Mouse (Mus musculus): ENCODE results near the gene Ola1.

The Ola1 gene

DNA sequence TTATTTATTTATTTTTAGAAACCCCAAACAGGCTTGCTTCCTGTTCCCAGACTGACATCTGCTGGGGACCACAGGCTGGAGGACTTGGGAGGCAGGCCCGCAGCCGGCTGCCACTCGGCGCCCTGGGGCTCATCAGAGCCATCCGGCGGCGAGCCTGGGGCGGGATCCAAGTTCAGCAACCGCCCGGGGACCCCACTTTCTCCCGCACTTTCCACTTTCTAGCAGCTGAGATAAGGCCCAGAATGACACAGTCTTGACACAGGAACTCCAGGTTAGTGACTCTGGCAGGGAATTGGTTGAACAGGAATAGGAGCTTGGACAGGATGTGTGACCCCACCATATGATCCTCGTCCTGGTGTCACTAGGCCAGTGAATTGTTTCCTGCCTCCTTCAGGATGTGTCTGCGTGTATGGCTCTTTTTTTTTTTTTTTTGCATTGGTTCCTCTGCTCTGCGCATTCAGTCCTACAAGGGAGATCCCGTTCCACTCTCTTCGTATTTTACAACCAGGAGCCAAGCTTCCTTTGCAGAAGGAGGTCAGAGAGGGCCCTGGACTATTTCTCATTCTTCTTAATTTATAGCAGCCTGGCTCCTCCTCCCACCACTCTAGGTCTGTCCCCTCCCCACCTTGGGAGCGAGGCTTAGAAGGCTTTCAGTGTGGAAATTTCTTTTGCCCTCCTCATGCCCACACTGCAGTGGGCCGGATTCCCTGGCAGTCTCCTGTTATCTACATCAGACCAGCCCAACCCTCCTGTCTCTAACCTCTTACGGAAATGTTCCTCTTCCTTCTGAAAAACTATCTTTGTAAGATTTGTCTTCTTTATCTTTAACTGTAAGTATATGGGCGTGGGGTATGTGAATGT, 152.2 kb downstream of the Ola1 start:
- no peak for DNase-seq (ENCODE audit: low spot score in 2 of 2)

DNA sequence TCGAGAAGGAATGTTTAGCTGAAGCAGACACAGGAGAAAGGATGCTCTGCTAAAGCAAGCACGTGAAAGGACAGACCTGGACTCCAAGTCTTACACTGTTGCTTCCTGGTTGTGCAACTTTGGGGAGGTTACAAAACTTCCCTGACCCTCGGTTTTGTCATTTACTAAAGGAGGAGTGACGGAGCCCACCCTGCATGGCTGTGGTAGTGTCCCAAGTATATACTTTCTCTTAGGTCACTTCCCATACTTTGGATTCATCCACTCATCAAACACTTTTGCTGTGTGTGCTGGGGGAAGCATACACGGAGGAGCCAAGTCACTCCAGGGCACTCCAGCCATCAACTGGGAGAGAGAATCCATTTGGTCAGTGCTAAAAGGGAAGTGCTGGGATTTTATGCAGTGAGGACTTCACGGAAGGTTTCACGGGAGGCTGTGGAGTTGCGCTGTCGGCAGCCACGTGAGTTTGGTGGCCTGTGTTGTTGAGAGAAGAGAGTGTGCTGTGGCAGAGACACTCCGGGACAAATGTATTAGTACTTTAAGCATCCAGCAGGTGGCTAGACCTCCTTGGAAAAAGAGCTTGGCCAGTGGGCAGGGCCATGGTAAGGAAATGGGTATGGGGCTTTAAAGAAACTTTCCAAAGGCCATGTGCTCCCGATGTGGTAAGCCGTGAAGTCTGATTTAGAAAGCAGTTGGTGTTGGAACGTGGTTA, 154.7 kb downstream of the Ola1 start:
- DNase-seq (ENCODE audit: low spot score in 2 of 2): no peak

DNA sequence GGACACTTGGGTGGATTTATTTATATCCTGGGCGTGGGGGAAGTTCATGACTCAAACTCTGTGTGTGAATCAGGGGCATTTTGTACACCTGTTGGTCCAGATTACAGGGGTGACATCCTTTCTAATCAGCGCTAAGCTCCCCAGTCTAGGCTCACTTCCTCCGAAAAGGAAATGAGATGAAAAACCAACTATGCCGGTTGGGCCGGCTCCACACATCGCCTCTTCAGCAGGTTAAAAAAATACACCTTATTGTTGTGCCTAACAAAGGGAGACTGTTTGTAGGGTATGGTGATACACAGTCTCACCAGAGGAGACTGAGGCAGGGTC, 158.5 kb downstream of the Ola1 start:
- DNase-seq (ENCODE audit: low spot score in 2 of 2): no peak

DNA sequence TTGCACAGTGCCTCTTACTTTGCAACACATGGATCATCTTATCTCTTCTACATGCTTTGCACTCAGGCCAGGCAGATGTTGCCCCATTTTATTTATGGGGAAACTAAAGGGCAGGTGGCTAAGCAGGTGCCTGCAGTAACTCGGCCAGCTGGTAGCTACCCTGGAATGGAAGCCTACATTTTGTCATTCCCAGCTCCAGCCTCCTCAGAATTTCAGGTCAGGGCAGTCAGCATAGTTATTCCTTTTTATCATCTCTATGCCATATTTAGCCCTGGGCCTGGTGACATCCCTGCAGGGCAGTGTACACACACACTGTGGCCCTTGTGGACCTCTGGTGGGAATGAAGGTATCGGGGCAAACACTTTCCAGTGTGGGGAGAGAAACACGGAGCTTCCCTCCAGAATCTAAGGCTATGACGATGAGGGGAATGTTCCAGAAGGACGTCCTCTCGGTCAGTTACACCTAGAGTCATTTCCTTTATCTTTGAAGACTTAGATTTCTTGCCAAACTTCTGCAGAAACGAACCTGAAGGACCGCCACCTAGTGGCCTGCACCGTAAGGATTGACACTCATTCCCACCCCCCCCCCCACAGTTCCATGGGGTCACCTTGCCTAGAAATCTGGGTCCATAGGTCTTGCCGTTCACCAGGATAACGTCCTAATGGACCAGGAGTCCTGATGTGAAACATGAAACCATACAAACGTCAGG, 159.0 kb downstream of the Ola1 start:
- peak in 1 of 2 experiments; percentile 57 for DNase-seq (ENCODE audit: low spot score in 2 of 2)

DNA sequence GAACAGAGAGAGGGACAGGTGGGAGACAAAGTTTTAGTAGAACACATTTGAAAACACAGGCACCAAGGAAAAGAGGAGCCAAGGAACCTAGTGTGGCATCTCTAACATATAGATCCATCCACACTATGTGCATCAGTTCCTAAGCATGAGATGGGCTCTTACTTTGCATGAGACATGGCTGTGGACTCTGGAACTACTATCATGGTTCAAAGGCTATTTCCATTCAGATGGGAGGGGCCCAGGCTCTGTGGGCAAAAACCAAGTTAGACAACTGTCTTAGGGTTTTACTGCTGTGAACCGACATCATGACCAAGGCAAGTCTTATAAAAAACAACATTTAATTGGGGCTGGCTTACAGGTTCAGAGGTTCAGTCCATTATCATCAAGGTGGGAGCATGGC, 160.4 kb downstream of the Ola1 start:
- no peak for DNase-seq (ENCODE audit: low spot score in 2 of 2)

DNA sequence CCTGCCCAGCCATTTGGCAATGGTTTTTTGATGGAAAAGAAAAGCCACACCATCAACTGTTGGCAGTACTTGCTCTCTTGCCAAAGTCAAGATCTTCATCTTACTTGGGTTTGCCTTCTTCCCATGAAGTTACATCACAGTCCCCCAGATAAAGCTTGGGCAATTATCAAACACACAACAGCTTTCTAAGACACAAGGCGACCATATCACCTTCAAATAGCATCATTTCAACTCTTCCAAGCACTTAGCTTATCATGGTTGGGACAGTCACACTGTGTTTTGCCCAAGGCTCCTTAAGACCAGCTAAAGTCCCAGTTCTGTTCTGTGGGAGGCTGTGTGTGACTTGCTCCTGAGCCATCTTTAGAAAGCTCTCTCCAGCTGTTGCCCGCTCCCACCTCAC, 161.1 kb downstream of the Ola1 start:
- no peak for DNase-seq (ENCODE audit: low spot score in 2 of 2)

DNA sequence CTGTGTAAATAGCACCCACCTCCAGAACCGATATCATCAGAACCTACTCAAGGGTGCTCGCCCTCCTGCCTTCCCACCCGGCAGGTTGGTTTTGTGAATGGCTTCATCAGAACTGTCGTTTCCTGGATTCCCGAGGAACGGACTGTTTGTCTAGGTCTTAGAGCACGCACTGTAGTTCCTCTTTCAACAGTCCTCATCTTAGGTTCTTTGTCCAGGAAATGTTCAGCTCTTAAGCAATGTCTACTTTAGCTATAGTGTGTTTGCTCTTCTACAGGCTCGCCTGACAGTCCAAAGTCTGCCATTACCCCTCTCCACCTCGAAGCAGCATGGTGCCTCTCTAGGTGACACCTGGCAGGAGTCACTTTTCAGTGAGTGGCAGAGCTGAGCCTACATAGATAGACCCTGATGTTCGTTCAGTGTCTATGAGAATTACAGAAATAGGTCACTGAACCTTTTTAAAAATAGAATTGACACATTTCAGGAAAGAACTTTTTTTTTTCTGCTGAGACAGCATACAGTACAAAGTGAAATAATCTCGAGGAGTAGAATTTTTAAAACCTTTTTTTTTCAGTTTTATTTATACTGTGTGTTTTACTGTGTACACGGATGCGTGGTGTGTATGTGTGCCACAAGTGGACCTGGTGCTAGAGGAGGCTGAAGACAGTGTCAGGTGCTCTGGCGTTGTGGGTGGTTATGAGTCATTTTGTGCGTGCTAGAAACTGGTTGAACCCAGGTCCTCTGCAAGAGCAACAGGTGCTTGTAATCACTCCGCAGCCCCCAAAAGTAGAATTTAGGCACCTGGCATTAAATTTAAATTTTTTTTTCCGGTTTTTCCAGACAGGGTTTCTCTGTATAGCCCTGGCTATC, 162.4 kb downstream of the Ola1 start:
- DNase-seq (ENCODE audit: low spot score in 2 of 2): peak in 1 of 2 experiments; percentile 39

DNA sequence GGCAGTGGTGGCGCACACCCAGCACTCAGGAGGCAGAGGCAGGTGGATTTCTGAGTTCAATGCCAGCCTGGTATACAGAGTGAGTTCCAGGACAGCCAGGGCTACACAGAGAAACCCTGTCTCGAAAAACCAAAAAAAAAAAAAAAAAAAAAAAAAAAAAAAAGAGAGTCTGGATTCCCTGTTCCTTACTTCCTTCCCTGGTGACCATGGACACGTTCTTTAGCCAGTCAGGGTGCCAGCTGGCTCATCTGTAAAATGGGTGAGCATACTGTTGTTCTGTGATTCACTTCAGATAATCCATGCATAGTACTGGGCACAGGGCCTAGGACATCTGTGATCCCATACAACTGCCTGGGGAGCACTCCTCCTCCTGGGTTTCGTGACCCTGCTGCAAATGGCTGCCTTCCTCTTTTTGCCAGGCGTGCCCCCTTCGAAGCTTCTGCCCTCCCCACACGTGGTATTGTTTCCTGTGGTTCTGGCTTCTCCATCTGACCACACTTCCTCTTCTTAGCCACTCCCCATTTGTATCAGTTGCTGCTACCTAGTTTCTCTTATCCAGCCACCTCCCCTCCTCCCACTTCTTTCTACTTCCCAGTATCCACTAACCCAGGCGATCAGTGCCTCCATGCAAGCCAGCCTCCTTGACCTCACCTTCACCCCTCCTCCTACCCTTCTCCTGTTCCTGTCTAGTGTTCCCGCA, 164.8 kb downstream of the Ola1 start:
- DNase-seq (ENCODE audit: low spot score in 2 of 2): peak; percentile 33 to 86

DNA sequence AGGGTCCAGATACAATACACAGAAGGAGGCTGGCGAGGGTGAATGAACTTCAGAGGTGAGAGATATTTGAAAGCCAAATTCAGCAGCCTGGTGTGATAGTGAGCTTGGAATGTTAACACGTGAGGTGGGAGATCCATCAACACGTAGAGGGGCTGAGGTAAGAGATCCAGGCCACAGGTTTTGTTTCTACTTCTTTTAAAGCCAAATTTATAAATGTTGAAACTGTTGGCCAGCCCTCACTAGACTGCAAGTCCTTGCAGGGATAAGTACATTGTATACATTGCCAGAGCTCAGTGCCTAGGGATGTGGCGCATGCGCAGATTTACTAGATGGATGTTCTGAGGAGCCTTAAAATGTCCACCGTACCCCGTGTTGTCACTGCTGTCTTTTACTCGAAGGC, 168.3 kb downstream of the Ola1 start:
- DNase-seq (ENCODE audit: low spot score in 2 of 2): no peak

DNA sequence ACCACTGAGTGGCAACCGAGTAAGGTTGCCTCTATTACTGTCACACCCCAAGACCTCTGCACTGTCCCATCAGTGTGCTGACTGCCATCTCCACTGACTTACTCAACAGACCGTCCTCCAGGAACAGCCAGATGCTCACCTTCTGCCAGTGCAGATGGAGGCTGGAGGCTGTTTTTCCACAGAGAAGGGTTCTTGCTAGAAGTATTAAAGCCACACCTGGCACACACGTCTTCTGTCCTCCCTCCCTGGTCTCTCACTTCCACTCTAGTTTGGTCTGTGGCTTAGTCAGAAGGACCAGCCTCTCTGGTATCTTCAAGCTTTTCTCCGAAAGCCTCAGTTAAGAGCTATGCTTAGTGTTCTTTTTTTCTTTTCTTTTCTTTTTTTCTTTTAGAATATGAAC, 168.7 kb downstream of the Ola1 start:
- no peak for DNase-seq (ENCODE audit: low spot score in 2 of 2)

DNA sequence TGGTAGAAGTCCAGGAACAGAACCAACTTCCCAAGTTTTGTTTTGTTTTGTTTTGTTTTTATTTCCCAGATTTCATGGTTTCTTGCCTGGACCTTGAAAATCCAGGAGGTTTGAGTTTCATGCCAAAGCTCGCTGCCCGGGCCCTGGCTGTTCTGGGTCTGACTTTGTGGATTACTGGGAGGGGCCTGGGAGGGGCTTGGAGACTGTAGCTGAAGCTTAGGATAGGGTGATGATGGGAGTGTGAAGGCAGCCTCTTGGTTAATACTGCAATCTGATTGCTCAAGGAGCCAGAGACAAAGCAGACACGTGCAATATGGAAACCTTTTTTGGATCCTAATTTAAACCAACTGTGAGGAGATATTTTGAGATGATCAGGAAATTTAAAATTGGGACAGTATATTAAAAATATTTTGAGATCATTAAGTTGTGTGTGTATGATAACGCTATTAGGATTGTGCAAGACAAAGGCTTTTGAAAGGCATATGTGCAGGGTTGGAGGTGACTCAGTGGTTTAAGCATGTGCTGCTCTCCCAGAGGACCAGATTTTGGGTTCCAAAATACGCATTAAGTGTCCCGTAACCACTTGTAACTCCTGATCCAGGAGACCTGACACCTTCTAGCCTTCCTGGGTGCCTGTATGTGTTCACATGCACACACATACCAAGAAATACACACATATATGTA, 169.6 kb downstream of the Ola1 start:
- DNase-seq (ENCODE audit: low spot score in 2 of 2): no peak

DNA sequence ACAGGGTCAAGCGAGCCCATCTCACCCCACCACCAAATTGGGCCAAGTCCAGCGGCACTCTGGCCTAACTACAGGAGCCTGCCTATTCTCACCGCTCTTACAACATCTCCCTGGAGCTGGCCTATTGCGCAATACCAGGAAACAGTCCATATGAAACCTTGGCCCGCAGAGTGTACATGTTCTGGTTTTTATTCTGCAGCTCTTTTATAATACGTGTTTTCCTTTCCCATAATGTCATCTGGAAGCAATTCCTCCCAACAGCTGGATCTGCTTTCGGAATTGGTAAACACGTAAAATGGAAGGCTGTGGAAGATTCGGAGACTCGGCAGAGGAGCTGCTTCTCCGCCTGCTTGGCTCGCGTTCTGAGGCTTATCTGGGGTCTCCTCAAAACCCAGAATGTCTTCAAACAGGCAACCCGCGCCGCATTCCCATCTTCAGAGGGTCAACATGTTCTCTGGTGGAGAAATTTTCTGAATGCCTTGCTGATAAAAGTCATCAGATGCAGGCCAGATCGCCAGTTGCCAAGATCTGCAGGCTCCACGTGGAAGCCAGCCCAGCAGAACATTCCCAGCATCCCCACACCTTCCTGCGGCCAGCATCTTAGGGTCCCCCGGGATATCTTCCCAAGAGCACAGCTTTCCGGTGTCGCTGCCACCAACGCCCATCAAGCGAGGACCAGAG, 171.5 kb downstream of the Ola1 start:
- DNase-seq (ENCODE audit: low spot score in 2 of 2): no peak

DNA sequence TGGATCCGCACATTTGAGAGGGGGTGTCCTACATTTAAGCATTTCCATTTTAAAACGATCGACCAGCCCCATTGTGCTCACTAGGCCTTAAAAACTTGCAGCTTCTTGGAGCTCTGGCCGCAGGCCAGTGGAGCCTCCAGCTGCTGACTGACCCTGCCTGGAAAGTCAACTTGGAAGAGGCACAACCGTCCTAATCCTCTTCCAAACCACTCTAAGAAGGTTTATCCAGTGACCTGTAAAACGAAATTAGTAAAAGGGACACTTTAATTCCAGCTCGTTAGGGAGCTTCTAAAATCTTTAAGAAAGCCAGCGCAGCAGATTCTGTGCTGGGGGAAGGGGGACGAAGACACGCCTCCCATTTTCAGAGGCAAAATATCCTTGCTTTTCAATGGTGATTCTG, 172.1 kb downstream of the Ola1 start:
- no peak for DNase-seq (ENCODE audit: low spot score in 2 of 2)

DNA sequence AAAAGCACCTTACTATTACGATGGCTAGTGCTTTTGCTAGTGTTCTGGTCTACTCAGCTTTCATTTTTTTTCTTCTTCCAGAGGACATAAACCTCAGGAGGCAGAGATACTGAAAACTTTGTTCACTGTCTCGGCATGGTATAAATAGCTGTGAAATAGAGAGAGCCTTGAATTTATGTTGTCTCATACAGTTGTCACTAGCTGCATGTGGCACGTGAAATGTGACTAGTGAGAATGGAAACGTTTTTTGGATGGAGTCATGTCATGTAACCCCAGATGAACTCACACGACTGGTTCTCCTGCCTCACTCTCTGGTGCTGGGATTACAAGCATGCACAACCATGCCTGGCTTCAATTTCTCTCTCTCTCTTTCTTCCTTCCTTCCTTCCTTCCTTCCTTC, 173.2 kb downstream of the Ola1 start:
- DNase-seq (ENCODE audit: low spot score in 2 of 2): no peak

All from natural killer cell, adult 2 months (primary cell).